Mouse (Mus musculus): ENCODE measurements around the gene Arhgap25.

GRCm38 (mm10) chr6:87424037-87424816 lies 108.8 kb downstream of the Arhgap25 start:
- TF ChIP-seq CTCF (IDR thresholded peaks at IDR 0.05; ENCODE audit: low read depth) (no peak), EP300 (IDR thresholded peaks at IDR 0.05; ENCODE audit: low read depth) (no peak)
